Mouse (Mus musculus): ENCODE data around the gene Ubl5. TPM values are rescaled to one million over a fixed set of nuclear protein-coding genes. Genes with fewer than 3 reads are reported as not detected.
"Not testable (repeated sequence)": the region's sequence is repeated elsewhere in the genome, so short reads cannot be mapped to it uniquely, and the experiment has no call there.

Gene Ubl5
- 172 and 176 TPM in 2 replicates for polyA plus RNA-seq (2012; rRNA removed)

GRCm38 (mm10) chr9:20642101-20642895 is at the start of gene Ubl5:
Gene Ubl5, plus strand, starts transcription at chr9:20642878.
- no peak for TF ChIP-seq POLR2A (IDR thresholded peaks at IDR 0.05; ENCODE audit: borderline replicate concordance, extremely low read depth, low read depth, low read length)
- no peak for TF ChIP-seq CTCF (IDR thresholded peaks at IDR 0.05; ENCODE audit: insufficient read depth, low read length)
- H3K4me1 ChIP-seq (ENCODE audit: control insufficient read depth, insufficient read depth, low read length): peaks cover 17% of the 10 kb centered on the region
- WGBS: 2% methylated on average over 51 of the region's 51 CpGs
- peak within 1 kb of the TSS; percentile 96 for H3K4me3 ChIP-seq (replicated peaks; ENCODE audit: extremely low read depth, low read depth, low read length)
- DNase-seq: peak; percentile 51

GRCm38 (mm10) chr9:20601270-20601669 is 41.4 kb upstream of the Ubl5 start:
- 73% methylated on average over 6 of the region's 6 CpGs for WGBS
- no peak overlapping the region for H3K4me3 ChIP-seq (replicated peaks; ENCODE audit: extremely low read depth, low read depth, low read length)
- H3K4me1 ChIP-seq (ENCODE audit: control insufficient read depth, insufficient read depth, low read length): no peaks in the 10 kb centered on the region
- no peak for TF ChIP-seq CTCF (IDR thresholded peaks at IDR 0.05; ENCODE audit: insufficient read depth, low read length)
- no peak for TF ChIP-seq POLR2A (IDR thresholded peaks at IDR 0.05; ENCODE audit: borderline replicate concordance, extremely low read depth, low read depth, low read length)
- DNase-seq: no peak

DNA sequence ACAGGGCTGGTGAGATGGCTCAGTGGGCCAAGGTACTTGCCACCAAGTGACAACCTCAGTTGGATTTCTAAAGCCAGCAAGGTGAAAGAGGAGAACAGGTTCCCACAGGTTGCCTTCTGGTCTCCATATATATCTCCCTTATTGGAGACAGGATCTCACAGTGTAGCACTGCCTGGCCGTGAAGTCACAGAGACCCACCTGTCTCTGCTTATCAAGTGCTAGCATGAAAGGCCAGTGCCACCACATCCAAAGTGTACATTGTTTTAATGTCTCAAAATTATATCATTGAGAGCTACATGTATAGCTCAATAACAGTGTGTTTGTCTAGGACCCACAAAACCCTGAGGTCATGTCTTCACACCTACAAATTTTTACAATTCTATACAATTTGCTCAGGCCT is 36.4 kb upstream of the Ubl5 start:
- no peak for DNase-seq
- Histone ChIP-seq H3K4me3 (replicated peaks; ENCODE audit: extremely low read depth, low read depth, low read length) (no peak overlapping the region), H3K4me1 (ENCODE audit: control insufficient read depth, insufficient read depth, low read length) (no peaks in the 10 kb centered on the region)

DNA sequence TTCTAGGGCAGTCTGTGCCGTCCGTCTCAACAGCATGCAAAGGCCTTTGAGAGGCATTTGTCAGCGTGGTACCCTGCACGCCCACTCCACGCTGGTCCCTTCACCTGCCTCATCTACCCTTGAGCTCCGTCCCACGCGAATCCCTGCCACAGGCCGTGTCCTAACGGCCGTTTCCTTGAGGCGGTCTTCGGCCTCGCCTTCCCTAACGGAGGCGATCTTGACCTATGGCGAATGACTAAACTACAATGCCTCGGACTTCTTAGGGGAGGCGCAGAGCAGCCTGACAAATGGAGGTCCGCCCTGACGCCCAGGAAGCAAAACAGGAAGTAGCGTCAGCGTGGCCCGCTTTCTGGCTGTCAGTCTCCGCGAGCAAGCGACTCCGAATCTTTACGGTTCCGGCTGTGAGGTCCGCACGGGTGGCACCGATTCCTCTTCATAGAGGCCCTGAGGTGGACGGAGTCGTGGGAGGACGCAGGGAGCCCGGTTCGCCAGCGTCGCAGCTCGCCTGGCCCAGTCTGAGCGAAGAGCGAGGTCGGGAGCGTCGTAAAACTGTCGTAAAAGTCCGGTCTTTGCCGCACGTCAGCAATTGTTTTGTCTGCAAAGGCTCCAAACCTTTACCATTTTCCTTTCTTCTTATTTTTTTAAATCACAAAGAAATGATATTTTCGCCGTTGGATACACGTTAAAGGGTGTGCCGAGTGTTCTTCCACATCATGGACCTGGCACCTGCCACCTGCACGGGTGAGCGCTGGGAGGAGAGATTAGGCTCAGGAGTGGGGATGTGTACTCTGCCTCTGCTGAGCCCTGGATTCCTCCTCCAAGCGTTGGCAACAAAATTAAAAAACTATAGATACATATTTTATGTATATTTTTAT is 35.3 kb upstream of the Ubl5 start:
- under 1% methylated on average over 57 of the region's 57 CpGs for WGBS
- H3K4me3 ChIP-seq (replicated peaks; ENCODE audit: extremely low read depth, low read depth, low read length): peak overlapping the region; percentile 91
- TF ChIP-seq CTCF (IDR thresholded peaks at IDR 0.05; ENCODE audit: insufficient read depth, low read length) (no peak), POLR2A (IDR thresholded peaks at IDR 0.05; ENCODE audit: borderline replicate concordance, extremely low read depth, low read depth, low read length) (peak; percentile 57; the same call in 1 of the 2 replicates)
- peak; percentile 94 for DNase-seq
- H3K4me1 ChIP-seq (ENCODE audit: control insufficient read depth, insufficient read depth, low read length): no peaks in the 10 kb centered on the region

More for the DNA sequence above, 36.4 kb upstream of the Ubl5 start:
- WGBS: 91% methylated on average over 1 of the region's 1 CpGs
- TF ChIP-seq CTCF (IDR thresholded peaks at IDR 0.05; ENCODE audit: insufficient read depth, low read length): no peak
- TF ChIP-seq POLR2A (IDR thresholded peaks at IDR 0.05; ENCODE audit: borderline replicate concordance, extremely low read depth, low read depth, low read length): no peak

- 73% methylated on average over 5 of the region's 5 CpGs for WGBS
These were observed 32.7 kb upstream of the Ubl5 start for GRCm38 (mm10) chr9:20609831-20610464.

DNA sequence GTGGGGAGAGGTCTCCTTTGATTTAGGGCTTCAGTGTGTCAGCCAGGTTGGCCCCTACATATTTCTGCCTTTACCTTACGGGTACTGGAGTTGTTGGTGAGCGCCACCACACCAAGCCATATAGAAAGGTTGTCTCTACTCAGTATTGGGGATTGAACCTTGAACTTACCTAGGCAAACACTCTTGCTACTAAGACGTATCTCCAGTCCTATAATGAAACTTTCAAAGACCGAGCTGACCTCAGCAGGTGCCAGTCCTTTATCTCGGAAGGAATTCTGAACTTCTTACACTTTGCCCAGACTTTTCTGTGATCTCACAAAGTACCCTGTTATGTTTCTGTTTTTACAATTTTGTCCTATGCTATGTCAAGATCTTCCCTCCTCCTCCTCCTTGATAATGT is 30.7 kb upstream of the Ubl5 start:
- no peak overlapping the region for H3K4me3 ChIP-seq (replicated peaks; ENCODE audit: extremely low read depth, low read depth, low read length)
- TF ChIP-seq POLR2A (IDR thresholded peaks at IDR 0.05; ENCODE audit: borderline replicate concordance, extremely low read depth, low read depth, low read length) (no peak), CTCF (IDR thresholded peaks at IDR 0.05; ENCODE audit: insufficient read depth, low read length) (no peak)
- no peak for DNase-seq
- H3K4me1 ChIP-seq (ENCODE audit: control insufficient read depth, insufficient read depth, low read length): no peaks in the 10 kb centered on the region
- WGBS: 82% methylated on average over 5 of the region's 5 CpGs

More at GRCm38 (mm10) chr9:20609831-20610464, 32.7 kb upstream of the Ubl5 start:
- no peak for DNase-seq
- TF ChIP-seq CTCF (IDR thresholded peaks at IDR 0.05; ENCODE audit: insufficient read depth, low read length): no peak
- no peak for TF ChIP-seq POLR2A (IDR thresholded peaks at IDR 0.05; ENCODE audit: borderline replicate concordance, extremely low read depth, low read depth, low read length)
- H3K4me3 ChIP-seq (replicated peaks; ENCODE audit: extremely low read depth, low read depth, low read length): no peak overlapping the region
- H3K4me1 ChIP-seq (ENCODE audit: control insufficient read depth, insufficient read depth, low read length): no peaks in the 10 kb centered on the region

GRCm38 (mm10) chr9:20616685-20617084 is 26.0 kb upstream of the Ubl5 start:
- TF ChIP-seq POLR2A (IDR thresholded peaks at IDR 0.05; ENCODE audit: borderline replicate concordance, extremely low read depth, low read depth, low read length) (no peak), CTCF (IDR thresholded peaks at IDR 0.05; ENCODE audit: insufficient read depth, low read length) (no peak)

DNA sequence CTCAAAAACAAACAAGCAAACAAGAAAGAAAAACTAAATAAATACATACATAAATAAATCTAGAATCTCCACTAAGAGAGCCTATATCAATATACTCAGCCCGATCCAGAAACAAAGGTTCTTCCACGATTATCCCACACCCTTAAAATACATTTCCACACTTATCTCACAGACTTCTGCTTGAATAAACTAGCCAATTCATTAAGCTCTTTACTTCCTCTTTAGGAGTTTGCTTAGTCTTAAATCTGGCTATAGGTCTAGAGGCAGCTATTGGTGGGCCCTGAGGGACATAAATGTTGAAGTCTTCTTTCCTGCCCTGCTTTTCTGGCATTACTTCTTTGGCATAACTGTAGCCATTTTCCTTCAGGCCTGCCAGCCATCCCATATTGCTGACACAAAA is 11.3 kb upstream of the Ubl5 start:
- WGBS: 87% methylated on average over 2 of the region's 2 CpGs
- no peaks in the 10 kb centered on the region for H3K4me1 ChIP-seq (ENCODE audit: control insufficient read depth, insufficient read depth, low read length)
- DNase-seq: no peak
- TF ChIP-seq POLR2A (IDR thresholded peaks at IDR 0.05; ENCODE audit: borderline replicate concordance, extremely low read depth, low read depth, low read length) (no peak), CTCF (IDR thresholded peaks at IDR 0.05; ENCODE audit: insufficient read depth, low read length) (no peak)
- H3K4me3 ChIP-seq (replicated peaks; ENCODE audit: extremely low read depth, low read depth, low read length): no peak overlapping the region

More at GRCm38 (mm10) chr9:20616685-20617084, 26.0 kb upstream of the Ubl5 start:
- no peak for DNase-seq
- H3K4me1 ChIP-seq (ENCODE audit: control insufficient read depth, insufficient read depth, low read length): no peaks in the 10 kb centered on the region
- no peak overlapping the region for H3K4me3 ChIP-seq (replicated peaks; ENCODE audit: extremely low read depth, low read depth, low read length)
- WGBS: 71% methylated on average over 2 of the region's 2 CpGs

- not testable (repeated sequence) for H3K4me3 ChIP-seq (replicated peaks; ENCODE audit: extremely low read depth, low read depth, low read length); DNase-seq
- WGBS: 91% methylated on average over 8 of the region's 8 CpGs
These were observed 7.0 kb upstream of the Ubl5 start for GRCm38 (mm10) chr9:20635676-20636075.

More at GRCm38 (mm10) chr9:20635676-20636075, 7.0 kb upstream of the Ubl5 start:
- H3K4me1 ChIP-seq (ENCODE audit: control insufficient read depth, insufficient read depth, low read length): not testable (repeated sequence)

Measured in lung, adult 2 months (tissue).